ENCODE assay signal across 9 mouse cellular contexts in the genomic region with DNA sequence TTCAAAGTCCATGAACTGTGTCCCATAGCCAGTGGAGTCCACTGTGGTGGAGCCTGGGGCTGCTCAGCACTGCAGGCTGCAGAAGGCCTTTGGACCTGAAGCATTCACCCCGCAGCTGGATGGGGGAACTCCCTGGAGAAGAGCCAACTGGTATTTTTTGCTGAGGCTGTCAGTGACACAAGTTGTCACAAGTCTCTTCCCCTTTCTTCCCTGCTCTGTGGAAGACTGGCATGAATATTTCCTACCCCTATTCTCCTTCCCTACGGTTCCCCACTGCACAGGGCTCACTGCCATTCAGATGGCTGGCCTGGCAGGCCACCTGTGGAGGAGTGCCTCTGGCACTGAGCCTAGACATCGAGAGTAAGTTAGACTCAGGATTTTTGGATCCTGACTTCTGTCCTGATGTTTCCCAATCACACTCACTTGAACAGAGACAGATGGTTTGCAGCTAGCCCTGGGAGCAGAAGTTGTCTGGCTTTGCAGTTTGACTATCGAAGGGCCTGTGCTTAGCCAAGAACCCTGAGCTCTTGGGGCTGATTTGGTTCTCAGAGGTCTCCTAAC. TPM values are rescaled to one million over a fixed set of nuclear protein-coding genes. Genes with fewer than 3 reads are reported as not detected.
DNase-seq lines count a peak whose midpoint lies in the region; ATAC-seq lines count a peak whose summit lies in the region.
"Had no signal": no experiment of that assay in that cellular context is flagged by ENCODE, and none has a peak within 500 bp of the region (broad histone marks: within the 10 kb centered on the region; RNA-seq: fewer than 3 reads in every experiment).

No protein-coding gene starts in this region.

- no peaks in the 10 kb centered on the region for H3K36me3 ChIP-seq in forebrain, embryonic 14.5 days (ENCODE audit: control insufficient read depth, insufficient read depth, low read length)
- no peaks in the 10 kb centered on the region for H3K36me3 ChIP-seq in forebrain, embryonic 12.5 days (replicated peaks)
- no peaks in the 10 kb centered on the region for H3K36me3 ChIP-seq in liver, embryonic 12.5 days

- 0 out of 2 replicates have a peak overlapping the region, but pooled peaks have one; percentile 33 for H3K27ac ChIP-seq in forebrain, embryonic 14.5 days (ENCODE audit: low read depth, low read length)
- H3K27ac ChIP-seq in forebrain, embryonic 12.5 days = no peak overlapping the region
- peak overlapping the region; percentile 49; the same call in 1 of the 2 replicates for H3K27ac ChIP-seq in liver, embryonic 12.5 days

- no peak overlapping the region for H3K4me2 ChIP-seq in forebrain, embryonic 14.5 days (ENCODE audit: low read length)
- H3K4me2 ChIP-seq in forebrain, embryonic 12.5 days = no peak overlapping the region
- H3K4me2 ChIP-seq in liver, embryonic 12.5 days = no peak overlapping the region

- peaks cover 5% of the 10 kb centered on the region; the same call in 1 of the 2 replicates for H3K4me1 ChIP-seq in forebrain, embryonic 14.5 days (ENCODE audit: control insufficient read depth, insufficient read depth, low read length)
- H3K4me1 ChIP-seq in forebrain, embryonic 12.5 days = peaks cover 8% of the 10 kb centered on the region; the same call in 1 of the 2 replicates
- peaks cover 4% of the 10 kb centered on the region; the same call in 1 of the 2 replicates for H3K4me1 ChIP-seq in liver, embryonic 12.5 days

- H3K9me3 ChIP-seq in forebrain, embryonic 14.5 days (replicated peaks; ENCODE audit: control insufficient read depth, low read length) = no peaks in the 10 kb centered on the region
- H3K9me3 ChIP-seq in forebrain, embryonic 12.5 days = no peaks in the 10 kb centered on the region
- no peaks in the 10 kb centered on the region for H3K9me3 ChIP-seq in liver, embryonic 12.5 days (replicated peaks)

- 44% methylated on average over 4 of the region's 4 CpGs for WGBS in forebrain, embryonic 14.5 days
- 59% methylated on average over 4 of the region's 4 CpGs for WGBS in forebrain, embryonic 12.5 days
- 62% methylated on average over 4 of the region's 4 CpGs for WGBS in liver, embryonic 12.5 days (ENCODE audit: insufficient replicate concordance)

- ATAC-seq in forebrain, embryonic 14.5 days = peak; percentile 66
- ATAC-seq in forebrain, embryonic 12.5 days (ENCODE audit: low FRiP score) = no peak
- ATAC-seq in liver, embryonic 12.5 days = peak; percentile 68
- no peak for ATAC-seq in activated CD4-positive, CD25-positive, alpha-beta regulatory T cell, adult 4 months

- peak; percentile 35 for DNase-seq in forebrain, embryonic 14.5 days (ENCODE audit: low spot score)
- DNase-seq in adrenal gland, postnatal 14 days = peak; percentile 61
- peak; percentile 41 for DNase-seq in gonadal fat pad, adult 2 months (ENCODE audit: low read depth)
- peak; percentile 74 for DNase-seq in kidney, adult 18-20 months
- peak; percentile 72 to 75 for DNase-seq in right cerebral cortex, postnatal 10 days (ENCODE audit: low spot score in 2 of 2)

- H3K4me3 ChIP-seq in forebrain, embryonic 14.5 days (ENCODE audit: low read depth, low read length) = no peak overlapping the region
- no peak overlapping the region for H3K4me3 ChIP-seq in forebrain, embryonic 12.5 days (replicated peaks)
- no peak overlapping the region for H3K4me3 ChIP-seq in liver, embryonic 12.5 days
- H3K4me3 ChIP-seq: erythroblast, embryonic 14.5 days had no signal

- H3K27me3 ChIP-seq in forebrain, embryonic 14.5 days (replicated peaks; ENCODE audit: control insufficient read depth, insufficient read depth, low read length) = no peaks in the 10 kb centered on the region
- H3K27me3 ChIP-seq in forebrain, embryonic 12.5 days = no peaks in the 10 kb centered on the region
- no peaks in the 10 kb centered on the region for H3K27me3 ChIP-seq in liver, embryonic 12.5 days (replicated peaks)

- 0 out of 2 replicates have a peak overlapping the region, but pooled peaks have one; percentile 5 for H3K9ac ChIP-seq in forebrain, embryonic 14.5 days (ENCODE audit: low read length)
- H3K9ac ChIP-seq in forebrain, embryonic 12.5 days = no peak overlapping the region
- H3K9ac ChIP-seq in liver, embryonic 12.5 days = no peak overlapping the region

RNA-seq across cellular contexts. Expression of a gene that starts 12.1 kb away (rescaled TPM):
- polyA plus RNA-seq in forebrain, embryonic 14.5 days (2014; fragmentation: Nextera tagmentation; extraction: Ambion mirVana) = not detected in 2 replicates
- polyA plus RNA-seq in forebrain, embryonic 12.5 days (2016; fragmentation: Nextera tagmentation; extraction: Ambion mirVana) = not detected in 2 replicates
- total RNA-seq in adrenal gland, postnatal 14 days (2021) = not detected in 2 replicates
- polyA plus RNA-seq in gonadal fat pad, adult 2 months (2012; rRNA removed) = 0.15 TPM in 1 of 2 replicates, not detected in the other
- polyA plus RNA-seq in liver, embryonic 12.5 days (2016; fragmentation: Nextera tagmentation; extraction: Ambion mirVana) = not detected in 2 replicates
- not detected for polyA plus RNA-seq in activated CD4-positive, CD25-positive, alpha-beta regulatory T cell, adult 4 months (2017; shearing (Covaris generic))
- polyA plus RNA-seq: erythroblast, embryonic 14.5 days had no signal

Comparison
In these comparisons a context has a peak if more than half of its experiments do, and no peak if none do; other contexts are left out.
1. ATAC-seq: peak in forebrain, embryonic 14.5 days (single experiment) and liver, embryonic 12.5 days (single experiment); none in forebrain, embryonic 12.5 days (single experiment) and activated CD4-positive, CD25-positive, alpha-beta regulatory T cell, adult 4 months (single experiment).
2. Peak in every context shown above with its lines, with median percentiles within 50 percentile points of each other: DNase-seq.